Comparison of ENCODE assay signal across 8 mouse cellular contexts in genomic region chr13:104694612-104695355, GRCm38 (mm10).
DNase-seq lines count a peak whose midpoint lies in the region; ATAC-seq and TF ChIP-seq lines count a peak whose summit lies in the region.

No protein-coding gene starts in this region.

- no peak overlapping the region for H3K27ac ChIP-seq in limb, embryonic 11.5 days (replicated peaks; ENCODE audit: low read depth, low read length)
- H3K27ac ChIP-seq in limb, embryonic 10.5 days = no peak overlapping the region
- H3K27ac ChIP-seq in forebrain, embryonic 12.5 days = no peak overlapping the region
- H3K27ac ChIP-seq in hindbrain, postnatal 0 days = peak overlapping the region; percentile 65
- peak overlapping the region; percentile 17; the same call in 1 of the 2 replicates for H3K27ac ChIP-seq in lung, embryonic 15.5 days
- H3K27ac ChIP-seq in stomach, embryonic 15.5 days = peak overlapping the region; percentile 35; the same call in 1 of the 2 replicates

- H3K4me1 ChIP-seq in limb, embryonic 11.5 days (ENCODE audit: control insufficient read depth, insufficient read depth, low read length) = no peaks in the 10 kb centered on the region
- peaks cover 24% of the 10 kb centered on the region for H3K4me1 ChIP-seq in limb, embryonic 10.5 days
- H3K4me1 ChIP-seq in forebrain, embryonic 12.5 days = peaks cover 6% of the 10 kb centered on the region; the same call in 1 of the 2 replicates
- no peaks in the 10 kb centered on the region for H3K4me1 ChIP-seq in hindbrain, postnatal 0 days (ENCODE audit: insufficient read depth, low read length)
- H3K4me1 ChIP-seq in lung, embryonic 15.5 days = no peaks in the 10 kb centered on the region; the same call in 1 of the 2 replicates
- H3K4me1 ChIP-seq in stomach, embryonic 15.5 days = 0 out of 2 replicates have a peak, but pooled peaks cover 4% of the 10 kb centered on the region

- DNase-seq in limb, embryonic 11.5 days (ENCODE audit: low spot score) = peak; percentile 33
- DNase-seq in limb, embryonic 10.5 days (ENCODE audit: low spot score) = no peak
- DNase-seq in adrenal gland, postnatal 36 days = peak; percentile 5 to 25
- peak; percentile 92 for DNase-seq in hindbrain, postnatal 0 days (ENCODE audit: low spot score)
- DNase-seq in gastrocnemius, postnatal 25 days = no peak

- H3K9ac ChIP-seq in limb, embryonic 11.5 days (ENCODE audit: low read length) = no peak overlapping the region
- no peak overlapping the region for H3K9ac ChIP-seq in forebrain, embryonic 12.5 days
- no peak overlapping the region for H3K9ac ChIP-seq in hindbrain, postnatal 0 days (replicated peaks; ENCODE audit: low read length)
- no peak overlapping the region for H3K9ac ChIP-seq in lung, embryonic 15.5 days
- H3K9ac ChIP-seq in stomach, embryonic 15.5 days = no peak overlapping the region

- H3K27me3 ChIP-seq in limb, embryonic 11.5 days (ENCODE audit: control insufficient read depth, insufficient read depth, low read length) = no peaks in the 10 kb centered on the region
- no peaks in the 10 kb centered on the region for H3K27me3 ChIP-seq in limb, embryonic 10.5 days (ENCODE audit: low read depth, poor library complexity, severe bottlenecking)
- H3K27me3 ChIP-seq in forebrain, embryonic 12.5 days = no peaks in the 10 kb centered on the region
- H3K27me3 ChIP-seq in hindbrain, postnatal 0 days (ENCODE audit: insufficient read depth, low read length) = no peaks in the 10 kb centered on the region
- no peaks in the 10 kb centered on the region for H3K27me3 ChIP-seq in lung, embryonic 15.5 days
- H3K27me3 ChIP-seq in stomach, embryonic 15.5 days (replicated peaks) = no peaks in the 10 kb centered on the region

- H3K36me3 ChIP-seq in limb, embryonic 11.5 days (ENCODE audit: control insufficient read depth, insufficient read depth, low read length) = no peaks in the 10 kb centered on the region
- H3K36me3 ChIP-seq in limb, embryonic 10.5 days = no peaks in the 10 kb centered on the region
- no peaks in the 10 kb centered on the region for H3K36me3 ChIP-seq in forebrain, embryonic 12.5 days (replicated peaks)
- H3K36me3 ChIP-seq in hindbrain, postnatal 0 days (ENCODE audit: insufficient read depth, low read length) = no peaks in the 10 kb centered on the region
- H3K36me3 ChIP-seq in lung, embryonic 15.5 days = no peaks in the 10 kb centered on the region
- no peaks in the 10 kb centered on the region for H3K36me3 ChIP-seq in stomach, embryonic 15.5 days

- TF ChIP-seq CTCF in hindbrain, postnatal 0 days (IDR thresholded peaks at IDR 0.05; ENCODE audit: low read depth) = no peak

- ATAC-seq in limb, embryonic 11.5 days (ENCODE audit: insufficient number of reproducible peaks, low FRiP score, low TSS enrichment, low read depth) = peak; percentile 51; the same call in 1 of the 2 replicates
- ATAC-seq in forebrain, embryonic 12.5 days (ENCODE audit: low FRiP score) = peak; percentile 84; the same call in 1 of the 2 replicates
- ATAC-seq in hindbrain, postnatal 0 days = peak; percentile 92
- no peak for ATAC-seq in lung, embryonic 15.5 days (ENCODE audit: borderline replicate concordance, extremely low read depth, low FRiP score, low TSS enrichment)
- peak; percentile 63; the same call in 1 of the 2 replicates for ATAC-seq in stomach, embryonic 15.5 days (ENCODE audit: insufficient read depth, low FRiP score, low read depth)

- WGBS in limb, embryonic 11.5 days = 56% methylated on average over 6 of the region's 6 CpGs
- 67% methylated on average over 6 of the region's 6 CpGs for WGBS in limb, embryonic 10.5 days
- 53% methylated on average over 6 of the region's 6 CpGs for WGBS in forebrain, embryonic 12.5 days
- WGBS in hindbrain, postnatal 0 days = 33% methylated on average over 6 of the region's 6 CpGs
- WGBS in lung, embryonic 15.5 days = 44% methylated on average over 6 of the region's 6 CpGs
- WGBS in stomach, embryonic 15.5 days = 42% methylated on average over 6 of the region's 6 CpGs

- H3K4me2 ChIP-seq in limb, embryonic 11.5 days (ENCODE audit: low read depth, severe bottlenecking) = no peak overlapping the region
- H3K4me2 ChIP-seq in forebrain, embryonic 12.5 days = no peak overlapping the region
- no peak overlapping the region for H3K4me2 ChIP-seq in hindbrain, postnatal 0 days (ENCODE audit: low read depth, low read length)
- no peak overlapping the region for H3K4me2 ChIP-seq in lung, embryonic 15.5 days
- H3K4me2 ChIP-seq in stomach, embryonic 15.5 days = no peak overlapping the region

- no peak overlapping the region for H3K4me3 ChIP-seq in limb, embryonic 11.5 days (ENCODE audit: low read depth, low read length)
- H3K4me3 ChIP-seq in limb, embryonic 10.5 days = no peak overlapping the region
- H3K4me3 ChIP-seq in forebrain, embryonic 12.5 days (replicated peaks) = no peak overlapping the region
- H3K4me3 ChIP-seq in hindbrain, postnatal 0 days (ENCODE audit: low read length) = no peak overlapping the region
- no peak overlapping the region for H3K4me3 ChIP-seq in lung, embryonic 15.5 days
- no peak overlapping the region for H3K4me3 ChIP-seq in stomach, embryonic 15.5 days (replicated peaks)

- no peaks in the 10 kb centered on the region for H3K9me3 ChIP-seq in limb, embryonic 11.5 days (ENCODE audit: control insufficient read depth, low read length)
- no peaks in the 10 kb centered on the region for H3K9me3 ChIP-seq in limb, embryonic 10.5 days (replicated peaks)
- no peaks in the 10 kb centered on the region for H3K9me3 ChIP-seq in forebrain, embryonic 12.5 days
- no peaks in the 10 kb centered on the region for H3K9me3 ChIP-seq in hindbrain, postnatal 0 days (ENCODE audit: low read length)
- H3K9me3 ChIP-seq in lung, embryonic 15.5 days = no peaks in the 10 kb centered on the region
- no peaks in the 10 kb centered on the region for H3K9me3 ChIP-seq in stomach, embryonic 15.5 days

Comparison
In these comparisons a context has a peak if more than half of its experiments do, and no peak if none do; other contexts are left out.
1. DNase-seq: peak in limb, embryonic 11.5 days (single experiment), adrenal gland, postnatal 36 days (2 of 2) and hindbrain, postnatal 0 days (single experiment); none in limb, embryonic 10.5 days (single experiment) and gastrocnemius, postnatal 25 days (single experiment).
2. H3K27ac ChIP-seq: peak in hindbrain, postnatal 0 days (single experiment), lung, embryonic 15.5 days (single experiment) and stomach, embryonic 15.5 days (single experiment); none in limb, embryonic 11.5 days (single experiment), limb, embryonic 10.5 days (single experiment) and forebrain, embryonic 12.5 days (single experiment).